Mouse (Mus musculus): ENCODE measurements around the gene Sfrp2.

The Sfrp2 gene

GRCm38 (mm10) chr3:83773281-83773680 is 7.2 kb downstream of the Sfrp2 start:
- no peak for DNase-seq

GRCm38 (mm10) chr3:83775403-83775802 is 9.3 kb downstream of the Sfrp2 start:
- no peak for DNase-seq

- no peak for DNase-seq
These were observed 15.5 kb downstream of the Sfrp2 start for GRCm38 (mm10) chr3:83781460-83782222.

- no peak for DNase-seq
These were observed 17.8 kb downstream of the Sfrp2 start for GRCm38 (mm10) chr3:83783716-83784469.

GRCm38 (mm10) chr3:83784726-83785125 is 18.6 kb downstream of the Sfrp2 start:
- no peak for DNase-seq

GRCm38 (mm10) chr3:83787086-83787485 is 21.0 kb downstream of the Sfrp2 start:
- no peak for DNase-seq

- no peak for DNase-seq
These were observed 21.7 kb downstream of the Sfrp2 start for GRCm38 (mm10) chr3:83787776-83788305.

- no peak for DNase-seq
These were observed 23.7 kb downstream of the Sfrp2 start for GRCm38 (mm10) chr3:83789651-83790451.

GRCm38 (mm10) chr3:83791444-83791843 is 25.3 kb downstream of the Sfrp2 start:
- no peak for DNase-seq

GRCm38 (mm10) chr3:83797098-83797497 is 31.0 kb downstream of the Sfrp2 start:
- DNase-seq: no peak

GRCm38 (mm10) chr3:83797828-83798227 is 31.7 kb downstream of the Sfrp2 start:
- peak; percentile 6 to 18 for DNase-seq

GRCm38 (mm10) chr3:83799486-83799885 is 33.4 kb downstream of the Sfrp2 start:
- DNase-seq: no peak

- DNase-seq: no peak
These were observed 35.6 kb downstream of the Sfrp2 start for GRCm38 (mm10) chr3:83801649-83802155.

- no peak for DNase-seq
These were observed 42.4 kb downstream of the Sfrp2 start for GRCm38 (mm10) chr3:83808483-83808882.

GRCm38 (mm10) chr3:83811987-83812386 is 45.9 kb downstream of the Sfrp2 start:
- no peak for DNase-seq

GRCm38 (mm10) chr3:83812863-83813262 is 46.7 kb downstream of the Sfrp2 start:
- DNase-seq: no peak

- no peak for DNase-seq
These were observed 50.3 kb downstream of the Sfrp2 start for GRCm38 (mm10) chr3:83816372-83816925.

- no peak for DNase-seq
These were observed 57.7 kb downstream of the Sfrp2 start for GRCm38 (mm10) chr3:83823774-83824173.

Measured in kidney, adult 8-10 months (tissue).